Mouse (Mus musculus) embryo, embryonic 11 days (tissue): ENCODE data around the gene Gm28168.
"Not testable (repeated sequence)": the region's sequence is repeated elsewhere in the genome, so short reads cannot be mapped to it uniquely, and the experiment has no call there.

Experiments
- DNase-seq: peaks from one replicate; pipeline ENCODE4 v3.0.0-alpha.2; 2015

The Gm28168 gene

DNA sequence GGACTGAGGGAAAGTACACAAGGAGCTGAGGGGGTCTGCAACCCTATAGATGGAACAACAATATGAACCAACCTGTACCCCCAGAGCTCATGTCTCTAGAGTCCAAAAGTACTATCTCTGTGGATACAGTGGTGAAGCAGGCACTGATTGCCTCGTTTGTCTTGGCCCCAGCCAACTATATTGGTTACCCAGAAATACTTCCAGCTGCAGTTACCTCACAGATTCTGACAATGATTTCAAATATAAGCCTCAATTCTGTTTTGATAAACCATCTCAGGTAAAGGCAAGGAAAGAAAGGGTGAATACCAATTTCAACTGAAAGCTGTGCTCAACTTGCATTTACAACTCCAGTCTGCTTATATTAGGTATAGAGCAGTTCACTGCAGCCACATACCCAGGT, at the start of gene Gm28168:
TSS of gene Gm28168 (plus strand) at position 301 of the 400 bp plus-strand sequence.
- not testable (repeated sequence) for DNase-seq

DNA sequence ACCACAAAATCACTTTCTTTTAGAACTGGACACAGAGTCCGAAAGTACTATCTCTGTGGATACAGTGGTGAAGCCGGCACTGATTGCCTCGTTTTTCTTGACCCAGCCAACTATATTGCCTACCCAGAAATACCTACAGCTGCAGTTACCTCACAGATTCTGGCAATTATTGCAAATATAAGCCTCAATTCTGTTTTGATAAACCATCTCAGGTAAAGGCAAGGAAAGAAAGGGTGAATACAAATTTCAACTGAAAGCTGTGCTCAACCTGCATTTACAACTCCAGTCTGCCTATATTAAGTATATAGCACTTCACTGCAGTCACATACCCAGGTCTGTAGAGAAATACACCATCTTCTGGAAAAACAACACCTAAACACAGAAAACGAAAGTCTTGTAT, 37.8 kb downstream of the Gm28168 start, which contains the start of gene Gm7145:
TSS of gene Gm7145 (plus strand) at position 301 of the 400 bp plus-strand sequence.
- DNase-seq, result no peak
